Mouse (Mus musculus): ENCODE data around the gene Pip4k2a.

Pip4k2a gene

DNA sequence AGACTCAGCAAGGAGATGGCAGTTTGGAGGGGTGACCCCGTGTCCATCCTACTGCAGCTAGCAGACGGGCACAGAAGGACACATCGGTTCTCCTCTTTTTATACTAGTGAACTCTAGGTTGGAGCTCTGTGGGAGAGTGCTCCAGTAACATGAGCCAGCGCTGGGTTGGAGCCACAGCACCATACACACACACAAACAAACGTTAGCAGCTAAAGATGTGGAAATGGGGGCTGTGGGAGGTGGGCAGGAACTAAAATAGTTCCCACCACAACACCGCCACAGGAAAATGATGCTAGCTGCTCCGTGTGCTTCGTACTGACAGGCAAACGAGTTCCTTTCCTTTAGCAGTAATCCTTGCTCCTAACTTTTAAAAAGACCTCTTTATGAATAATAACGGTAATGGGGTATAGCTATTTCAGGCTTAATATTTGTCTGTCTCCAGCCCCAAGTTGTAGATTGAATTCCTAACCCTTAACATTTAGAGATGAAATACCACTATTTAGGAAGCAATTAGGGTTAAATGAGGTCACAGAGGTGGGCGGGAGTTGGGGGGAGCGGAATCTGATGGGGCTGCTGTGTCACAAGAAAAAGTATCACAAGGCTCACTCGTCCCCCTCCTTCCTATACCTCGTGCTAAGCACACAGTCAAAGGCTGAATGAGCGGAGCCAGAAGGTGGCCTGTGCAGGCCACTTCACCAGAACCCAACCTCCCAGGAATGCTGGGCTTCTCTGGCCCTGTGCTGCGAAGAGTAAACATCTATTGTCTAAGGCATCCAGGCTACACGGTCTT lies 73.9 kb downstream of the Pip4k2a start:
- in situ Hi-C loops (cut with MboI), result no loop called here

- in situ Hi-C loops (cut with MboI), result no loop called here
These were observed 74.8 kb downstream of the Pip4k2a start for GRCm38 (mm10) chr2:18923098-18923649.

- in situ Hi-C loops (cut with MboI), result no loop called here
These were observed 76.3 kb downstream of the Pip4k2a start for GRCm38 (mm10) chr2:18921570-18922180.

DNA sequence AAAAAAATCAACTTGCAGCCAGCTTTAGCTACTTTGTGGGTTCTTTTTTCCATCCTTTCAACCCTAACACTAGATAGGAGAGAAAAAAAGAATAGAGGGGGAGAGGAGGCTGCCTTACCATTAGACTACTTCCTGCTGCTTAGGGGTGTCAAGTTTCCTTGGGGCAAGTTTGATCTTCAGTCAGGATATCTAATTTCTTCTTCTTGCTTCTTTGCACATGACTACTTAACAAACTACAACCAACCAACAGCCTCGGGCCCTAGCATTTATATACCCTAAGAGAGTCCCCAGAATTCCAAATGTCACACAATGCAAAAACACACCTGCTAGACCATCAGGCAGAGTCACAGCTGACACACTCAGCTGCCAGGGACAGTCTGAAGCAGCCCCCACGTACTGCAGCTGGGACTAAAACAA lies 77.5 kb downstream of the Pip4k2a start:
- in situ Hi-C loops (cut with MboI), result no loop called here

DNA sequence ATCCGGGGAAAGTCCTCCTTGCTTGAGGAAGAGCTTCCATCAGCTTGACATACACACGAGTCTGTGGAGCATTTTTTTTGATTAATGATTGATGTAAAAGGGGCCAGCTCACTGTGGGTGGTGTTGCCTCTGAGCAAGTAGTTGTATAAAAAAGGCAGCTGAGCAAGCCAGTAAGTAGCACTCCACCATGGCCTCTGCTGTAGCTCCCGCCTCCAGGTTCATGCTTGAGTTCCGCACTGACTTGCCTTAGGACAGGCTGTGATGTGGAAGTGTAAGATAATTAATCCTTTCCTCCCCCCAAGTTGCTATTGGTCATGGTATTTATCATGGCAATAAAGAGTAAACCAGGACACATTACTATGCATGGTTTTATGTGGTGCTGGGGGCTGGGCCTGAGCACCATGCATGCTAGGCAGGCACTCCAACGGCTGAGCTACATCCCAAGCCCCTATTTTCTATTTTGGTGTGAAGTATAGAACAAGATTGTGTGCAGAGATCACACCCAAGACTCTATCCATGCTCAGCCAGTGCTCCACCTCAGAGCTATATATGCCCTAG lies 78.0 kb downstream of the Pip4k2a start:
- in situ Hi-C loops (cut with MboI), result no loop called here

DNA sequence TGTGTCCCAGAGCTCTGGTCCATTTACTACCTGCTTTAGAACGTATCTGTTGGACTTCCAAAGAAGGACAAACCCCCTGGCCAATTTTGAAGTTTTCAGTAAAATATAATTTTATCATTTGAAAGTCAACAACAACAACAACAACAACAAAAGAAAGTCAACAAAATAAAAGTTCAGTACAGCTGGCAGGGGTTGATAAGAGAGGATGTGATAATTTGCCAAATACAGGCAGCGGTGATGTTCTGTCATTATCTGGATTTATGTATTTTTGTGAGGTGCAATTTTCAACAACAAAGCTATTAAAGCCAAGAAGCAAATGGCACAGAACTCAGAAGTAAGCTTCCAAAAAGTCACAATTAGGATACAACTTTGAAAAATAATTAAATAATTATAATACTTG lies 80.1 kb downstream of the Pip4k2a start:
- in situ Hi-C loops (cut with MboI), result no loop called here

- in situ Hi-C loops (cut with MboI), result no loop called here
These were observed 80.6 kb downstream of the Pip4k2a start for GRCm38 (mm10) chr2:18917380-18917750.

DNA sequence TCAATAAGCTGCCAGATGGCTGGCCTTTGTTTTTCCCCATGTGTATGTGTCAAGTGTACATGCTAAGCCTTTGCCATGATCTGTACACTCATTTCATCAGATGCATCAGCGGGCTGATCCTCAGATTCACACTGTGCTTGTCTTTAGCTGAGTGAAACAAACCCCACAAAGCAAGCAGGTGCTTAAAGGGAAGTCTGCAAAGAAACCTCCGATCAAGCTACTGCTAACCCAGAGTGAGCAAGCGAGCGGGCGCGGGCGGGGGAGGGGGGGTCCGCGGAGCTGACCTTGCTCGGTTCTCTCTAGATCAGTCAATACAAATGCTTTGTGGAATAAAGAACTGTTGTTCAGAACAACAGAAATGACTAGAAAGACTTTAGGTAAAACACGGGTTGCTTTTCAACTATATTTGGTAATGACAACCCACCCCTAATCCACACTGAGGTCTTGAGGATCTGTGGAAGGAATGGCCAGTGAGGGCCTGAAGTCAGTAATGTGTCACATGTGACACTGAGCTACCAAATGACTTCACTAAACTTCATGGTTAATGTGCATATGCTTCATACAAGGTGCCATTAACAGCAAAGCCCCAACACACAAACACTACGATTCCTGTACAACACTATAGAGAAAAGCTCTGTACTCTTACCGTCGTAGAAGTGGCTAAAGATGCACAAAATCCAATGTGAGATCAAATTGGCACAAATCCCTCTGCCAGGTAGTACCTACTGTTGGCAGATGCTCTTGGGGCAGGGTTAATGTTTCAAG lies 81.1 kb downstream of the Pip4k2a start:
- in situ Hi-C loops (cut with MboI), result no loop called here

- in situ Hi-C loops (cut with MboI), result no loop called here
These were observed 81.9 kb downstream of the Pip4k2a start for GRCm38 (mm10) chr2:18916042-18916407.

- in situ Hi-C loops (cut with MboI), result no loop called here
These were observed 82.4 kb downstream of the Pip4k2a start for GRCm38 (mm10) chr2:18915372-18916041.

GRCm38 (mm10) chr2:18914750-18915149 lies 83.2 kb downstream of the Pip4k2a start:
- in situ Hi-C loops (cut with MboI), result no loop called here

GRCm38 (mm10) chr2:18913642-18914041 lies 84.3 kb downstream of the Pip4k2a start:
- in situ Hi-C loops (cut with MboI), result no loop called here

DNA sequence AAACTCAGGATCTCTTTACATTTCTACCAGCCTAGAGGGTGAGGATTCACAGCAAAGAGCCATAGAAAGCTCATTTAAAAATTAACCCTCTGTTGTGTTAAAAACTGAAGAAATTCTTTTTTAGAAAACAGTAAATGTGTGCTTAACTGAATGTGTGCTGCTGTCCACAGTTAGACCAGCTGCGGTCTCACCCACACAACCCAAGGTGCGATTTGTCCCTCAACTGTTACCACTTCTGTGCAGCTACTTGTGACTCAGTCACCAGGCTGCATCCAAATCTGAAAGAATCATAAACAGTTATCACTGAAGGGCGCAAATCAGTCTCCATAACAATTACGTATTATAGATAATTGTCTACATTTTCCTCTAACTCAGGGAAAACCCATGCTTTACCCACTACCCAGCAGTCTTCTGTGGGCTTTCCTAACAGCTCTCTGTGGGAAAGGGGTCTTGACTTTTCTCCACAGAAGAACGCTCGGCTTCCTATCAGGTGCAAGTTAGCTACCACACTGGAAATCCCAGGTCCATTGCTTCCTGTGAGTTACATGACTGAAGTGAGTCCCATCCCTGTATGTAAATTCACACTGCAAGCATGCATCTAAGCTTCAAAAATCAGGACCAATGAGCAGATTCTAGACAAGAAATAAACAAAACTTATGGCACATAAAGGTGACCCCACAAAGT lies 86.5 kb downstream of the Pip4k2a start:
- in situ Hi-C loops (cut with MboI), result no loop called here

DNA sequence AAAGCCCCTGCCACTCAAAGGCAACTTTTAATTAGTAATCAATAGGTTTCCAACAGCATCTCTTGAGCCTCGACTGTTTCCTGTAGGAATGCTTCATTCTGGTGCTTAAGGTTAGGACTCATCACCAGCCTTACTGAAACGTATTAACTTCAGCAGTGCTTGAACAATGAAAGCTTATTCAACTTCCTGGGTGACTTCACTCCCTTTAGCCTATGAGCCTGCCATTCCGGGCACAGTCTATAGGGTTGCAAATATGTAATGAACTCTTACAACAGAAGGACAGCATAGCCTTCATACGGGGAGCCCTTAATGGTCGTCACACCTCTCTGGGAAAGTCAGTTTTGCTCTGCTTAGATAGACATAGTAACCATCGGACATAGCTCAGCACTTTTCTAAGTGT lies 87.7 kb downstream of the Pip4k2a start:
- in situ Hi-C loops (cut with MboI), result no loop called here

DNA sequence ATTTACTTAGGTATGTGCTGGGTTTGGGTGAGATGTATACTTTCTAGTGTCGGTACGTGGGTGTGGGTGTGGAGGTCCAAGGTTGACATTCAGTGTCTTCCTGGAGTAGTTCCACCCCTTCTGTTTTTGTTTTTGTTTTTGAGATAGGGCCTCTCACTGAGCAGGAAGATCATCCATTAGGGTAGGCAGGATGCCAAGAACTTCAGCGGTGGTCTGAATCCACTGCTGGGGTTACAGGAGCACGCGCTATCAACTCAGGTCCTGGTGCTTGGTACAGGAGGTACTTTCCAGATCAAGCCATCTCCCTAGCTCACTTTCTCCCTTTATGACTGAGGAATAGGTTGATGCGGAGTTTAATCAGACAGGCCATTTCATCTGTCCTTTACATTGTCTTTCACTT lies 88.2 kb downstream of the Pip4k2a start:
- in situ Hi-C loops (cut with MboI), result no loop called here

DNA sequence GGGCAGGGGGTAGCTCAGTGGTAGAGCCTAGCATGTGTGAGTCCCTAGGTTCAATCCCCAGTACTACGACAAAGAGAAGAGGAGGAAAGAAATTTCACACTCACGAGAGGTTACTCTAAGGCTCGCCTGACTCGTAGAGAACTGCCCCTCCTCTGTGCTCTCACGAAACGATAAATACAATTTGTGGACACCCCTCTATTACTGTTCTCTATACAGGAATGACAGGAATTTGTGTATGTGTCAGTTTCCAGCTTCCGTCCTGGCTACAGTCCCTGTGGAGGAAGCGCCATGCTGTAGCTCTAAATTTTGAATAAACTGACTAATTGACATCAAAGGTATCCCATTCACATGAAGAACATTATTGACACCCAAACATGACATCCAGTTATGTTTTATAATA lies 90.7 kb downstream of the Pip4k2a start:
- in situ Hi-C loops (cut with MboI), result no loop called here

- in situ Hi-C loops (cut with MboI), result no loop called here
These were observed 91.4 kb downstream of the Pip4k2a start for GRCm38 (mm10) chr2:18906421-18907084.

GRCm38 (mm10) chr2:18903301-18904068 lies 94.4 kb downstream of the Pip4k2a start:
- in situ Hi-C loops (cut with MboI), result no loop called here

DNA sequence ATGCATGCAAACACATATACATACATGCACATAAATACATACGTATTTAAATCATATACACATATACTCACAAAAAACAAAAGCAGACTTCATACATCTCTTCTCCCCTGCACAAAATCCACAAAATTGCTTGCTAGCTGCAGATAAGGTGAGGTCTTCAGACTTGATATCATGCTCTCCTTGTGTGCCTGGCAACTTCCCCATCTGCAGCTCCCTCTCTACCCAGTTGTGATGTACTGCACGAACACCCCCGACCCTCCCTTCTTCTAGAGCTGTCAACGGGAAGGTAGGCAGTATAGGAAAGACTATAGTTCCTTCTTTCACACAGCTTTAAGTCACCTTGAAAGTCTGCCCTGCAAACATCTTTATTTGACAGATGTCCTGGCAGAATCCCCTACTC lies 96.8 kb downstream of the Pip4k2a start:
- in situ Hi-C loops (cut with MboI), result no loop called here

GRCm38 (mm10) chr2:18900635-18901034 lies 97.3 kb downstream of the Pip4k2a start:
- in situ Hi-C loops (cut with MboI), result no loop called here

All from mature B cell (primary cell).